Mouse (Mus musculus) heart, postnatal 0 days (tissue): ENCODE measurements around the gene Rorc.

ENCODE experiments used
- CTCF ChIP-seq: IDR thresholded peaks from 2 replicates; pipeline ENCODE4 v1.5.1; 2016; ENCODE audit warnings: antibody characterized with exemption, control low read depth, low read depth
- EP300 ChIP-seq: IDR thresholded peaks from 2 replicates; pipeline ENCODE4 v1.6.1; 2016; ENCODE audit warnings: antibody characterized with exemption, low read depth

- no peak for TF ChIP-seq CTCF
- TF ChIP-seq EP300, result no peak
Measured at GRCm38 (mm10) chr3:94334442-94334841, 38.2 kb upstream of the Rorc start.
